ENCODE assay signal across 9 mouse cellular contexts in the genomic region with DNA sequence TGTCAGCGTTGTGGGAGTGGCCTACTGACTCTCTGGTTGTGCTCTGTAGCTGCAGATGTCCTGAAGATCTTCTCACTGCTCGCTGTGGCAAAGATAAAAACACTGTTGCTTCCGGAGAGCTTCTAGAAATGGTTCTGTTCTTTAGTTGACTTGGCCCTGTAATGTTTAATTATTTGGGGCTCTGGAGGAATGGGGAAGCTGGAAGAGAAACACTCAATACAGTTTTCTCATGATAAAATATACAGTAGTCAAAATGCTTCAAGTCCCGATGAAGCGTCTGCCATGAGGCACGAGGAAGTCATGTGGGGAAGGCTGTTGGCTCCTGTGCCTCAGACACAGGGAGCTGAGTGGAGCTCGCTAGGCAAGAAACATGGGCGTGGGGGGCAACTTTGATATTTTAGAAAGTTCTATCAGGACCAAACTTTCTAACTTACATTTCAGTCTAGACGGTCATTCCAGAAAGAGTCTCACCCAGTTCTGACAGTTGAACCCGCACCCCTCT. TPM values are rescaled to one million over a fixed set of nuclear protein-coding genes. Genes with fewer than 3 reads are reported as not detected.
DNase-seq lines count a peak whose midpoint lies in the region; ATAC-seq and TF ChIP-seq lines count a peak whose summit lies in the region.
"Had no signal": no experiment of that assay in that cellular context is flagged by ENCODE, and none has a peak within 500 bp of the region (broad histone marks: within the 10 kb centered on the region; RNA-seq: fewer than 3 reads in every experiment).

No protein-coding gene starts in this region.

- no peak overlapping the region for H3K4me2 ChIP-seq in hindbrain, postnatal 0 days (ENCODE audit: low read depth, low read length)
- H3K4me2 ChIP-seq in hindbrain, embryonic 16.5 days (ENCODE audit: low read length), result no peak overlapping the region
- peak overlapping the region; percentile 53 for H3K4me2 ChIP-seq in heart, embryonic 16.5 days (ENCODE audit: low read depth, low read length)
- H3K4me2 ChIP-seq: hindbrain, embryonic 15.5 days had no signal

- H3K27ac ChIP-seq in hindbrain, postnatal 0 days, result peak overlapping the region; percentile 52; the same call in 1 of the 2 replicates
- H3K27ac ChIP-seq in hindbrain, embryonic 16.5 days (ENCODE audit: low read depth, low read length), result no peak overlapping the region
- peak overlapping the region; percentile 78 for H3K27ac ChIP-seq in heart, embryonic 16.5 days (ENCODE audit: low read length)
- peak overlapping the region; percentile 39 for H3K27ac ChIP-seq in macrophage
- H3K27ac ChIP-seq: hindbrain, embryonic 15.5 days had no signal

- H3K4me1 ChIP-seq in hindbrain, postnatal 0 days (ENCODE audit: insufficient read depth, low read length), result 0 out of 2 replicates have a peak, but pooled peaks cover 3% of the 10 kb centered on the region
- H3K4me1 ChIP-seq in hindbrain, embryonic 16.5 days (ENCODE audit: control insufficient read depth, insufficient read depth, low read depth, low read length), result peaks cover 6% of the 10 kb centered on the region
- peaks cover 29% of the 10 kb centered on the region for H3K4me1 ChIP-seq in heart, embryonic 16.5 days (ENCODE audit: control insufficient read depth, insufficient read depth, low read length)

- intact Hi-C loops in left cerebral cortex, postnatal 36 days (cut with DNase I), result no loop called here

- no peak for ATAC-seq in hindbrain, postnatal 0 days
- no peak for ATAC-seq in hindbrain, embryonic 16.5 days
- ATAC-seq in heart, embryonic 16.5 days (replicated peaks; ENCODE audit: extremely low read depth, insufficient read depth, low FRiP score), result peak; percentile 71

- WGBS in hindbrain, postnatal 0 days, result 68% methylated on average over 10 of the region's 10 CpGs
- 70% methylated on average over 10 of the region's 10 CpGs for WGBS in hindbrain, embryonic 16.5 days
- WGBS in heart, embryonic 16.5 days, result 35% methylated on average over 10 of the region's 10 CpGs
- 54% methylated on average over 10 of the region's 10 CpGs for WGBS in macrophage (ENCODE audit: missing documents)

- H3K79me2 ChIP-seq in macrophage (ENCODE audit: inconsistent target), result peaks cover 37% of the 10 kb centered on the region; the same call in 1 of the 2 replicates

- H3K4me3 ChIP-seq in hindbrain, postnatal 0 days (ENCODE audit: low read length), result no peak overlapping the region
- H3K4me3 ChIP-seq in hindbrain, embryonic 16.5 days (ENCODE audit: low read length), result no peak overlapping the region
- no peak overlapping the region for H3K4me3 ChIP-seq in heart, embryonic 16.5 days (ENCODE audit: low read length)
- H3K4me3 ChIP-seq in macrophage (ENCODE audit: inconsistent target), result no peak overlapping the region
- H3K4me3 ChIP-seq: hindbrain, embryonic 15.5 days had no signal

- no peak overlapping the region for H3K9ac ChIP-seq in hindbrain, postnatal 0 days (replicated peaks; ENCODE audit: low read length)
- no peak overlapping the region for H3K9ac ChIP-seq in hindbrain, embryonic 16.5 days (ENCODE audit: low read depth, low read length)
- H3K9ac ChIP-seq in heart, embryonic 16.5 days (ENCODE audit: low read length), result peak overlapping the region; percentile 55
- H3K9ac ChIP-seq: hindbrain, embryonic 15.5 days had no signal

- DNase-seq in hindbrain, postnatal 0 days (ENCODE audit: low spot score), result peak; percentile 55
- peak; percentile 65 for DNase-seq in c-Kit-positive CD71-positive TER-119-negative erythroid progenitor cells, embryonic 14.5 days (ENCODE audit: low read depth)
- no peak for DNase-seq in left cerebral cortex, postnatal 36 days (ENCODE audit: low spot score in 2 of 2)
- DNase-seq in ovary, postnatal 14 days (ENCODE audit: low spot score), result no peak
- no peak for DNase-seq in testis, postnatal 14 days (ENCODE audit: low spot score)

- no peak for TF ChIP-seq CTCF in hindbrain, postnatal 0 days (IDR thresholded peaks at IDR 0.05; ENCODE audit: low read depth)

- H3K9me3 ChIP-seq in hindbrain, postnatal 0 days (ENCODE audit: low read length), result no peaks in the 10 kb centered on the region
- H3K9me3 ChIP-seq in hindbrain, embryonic 16.5 days (ENCODE audit: control insufficient read depth, low read length), result no peaks in the 10 kb centered on the region
- H3K9me3 ChIP-seq in heart, embryonic 16.5 days (replicated peaks; ENCODE audit: control insufficient read depth, low read length), result no peaks in the 10 kb centered on the region
- H3K9me3 ChIP-seq: hindbrain, embryonic 15.5 days had no signal

- H3K27me3 ChIP-seq in hindbrain, postnatal 0 days (ENCODE audit: insufficient read depth, low read length), result no peaks in the 10 kb centered on the region
- no peaks in the 10 kb centered on the region for H3K27me3 ChIP-seq in hindbrain, embryonic 16.5 days (replicated peaks; ENCODE audit: control insufficient read depth, insufficient read depth, low read length)
- H3K27me3 ChIP-seq in heart, embryonic 16.5 days (ENCODE audit: control insufficient read depth, insufficient read depth, low read length), result no peaks in the 10 kb centered on the region
- H3K27me3 ChIP-seq: hindbrain, embryonic 15.5 days had no signal

- no peaks in the 10 kb centered on the region for H3K36me3 ChIP-seq in hindbrain, postnatal 0 days (ENCODE audit: insufficient read depth, low read length)
- no peaks in the 10 kb centered on the region for H3K36me3 ChIP-seq in hindbrain, embryonic 16.5 days (ENCODE audit: control insufficient read depth, insufficient read depth, low read length)
- H3K36me3 ChIP-seq in heart, embryonic 16.5 days (ENCODE audit: control insufficient read depth, insufficient read depth), result 0 out of 2 replicates have a peak, but pooled peaks cover 3% of the 10 kb centered on the region
- no peaks in the 10 kb centered on the region for H3K36me3 ChIP-seq in macrophage (ENCODE audit: inconsistent target)
- H3K36me3 ChIP-seq: hindbrain, embryonic 15.5 days had no signal

RNA-seq across cellular contexts. Expression of a gene that starts 49.8 kb away (rescaled TPM):
- 22.1 and 31.2 TPM in 2 replicates for total RNA-seq in hindbrain, postnatal 0 days (2014; rRNA removed)
- polyA plus RNA-seq in hindbrain, postnatal 0 days (2015; fragmentation: Nextera tagmentation; extraction: Ambion mirVana), result 16.2 and 16.8 TPM in 2 replicates
- 15.0 and 21.7 TPM in 2 replicates for polyA plus RNA-seq in hindbrain, embryonic 16.5 days (2015; fragmentation: Nextera tagmentation; extraction: Ambion mirVana)
- polyA plus RNA-seq in heart, embryonic 16.5 days (2015; fragmentation: Nextera tagmentation; extraction: Ambion mirVana), result 0.55 and 0.81 TPM in 2 replicates
- not detected for total RNA-seq in macrophage (2018; cell fraction: chromatin; rRNA removed)
- total RNA-seq in macrophage (2018; cell fraction: cytosol; rRNA removed), result not detected
- total RNA-seq in macrophage (2018; cell fraction: nucleus; rRNA removed), result not detected
- not detected in 3 replicates for polyA plus RNA-seq in macrophage (2018)
- total RNA-seq in left cerebral cortex, postnatal 36 days (2021), result 1 to 10 TPM; 5.9 to 9.8 TPM

RNA-seq across cellular contexts. Expression of a gene that starts 50.3 kb away (rescaled TPM):
- total RNA-seq in hindbrain, postnatal 0 days (2014; rRNA removed), result 20.4 and 22.3 TPM in 2 replicates
- 40.8 and 42.5 TPM in 2 replicates for polyA plus RNA-seq in hindbrain, postnatal 0 days (2015; fragmentation: Nextera tagmentation; extraction: Ambion mirVana)
- polyA plus RNA-seq in hindbrain, embryonic 16.5 days (2015; fragmentation: Nextera tagmentation; extraction: Ambion mirVana), result 28.1 and 28.9 TPM in 2 replicates
- polyA plus RNA-seq in heart, embryonic 16.5 days (2015; fragmentation: Nextera tagmentation; extraction: Ambion mirVana), result 47.2 and 53.3 TPM in 2 replicates
- 10 to 100 TPM in 23 of 26 experiments, 1 to 10 TPM in 3; 7.2 to 37.6 (median 16.3) TPM for total RNA-seq in macrophage (2018; cell fraction: chromatin; rRNA removed)
- total RNA-seq in macrophage (2018; cell fraction: cytosol; rRNA removed), result 10 to 100 TPM; 12.0 to 23.6 (median 18.2) TPM
- 10 to 100 TPM in 21 of 26 experiments, 1 to 10 TPM in 5; 8.0 to 21.3 (median 12.3) TPM for total RNA-seq in macrophage (2018; cell fraction: nucleus; rRNA removed)
- 17.4 to 24.0 TPM (median 22.1 TPM) in 3 replicates for polyA plus RNA-seq in macrophage (2018)
- 10 to 100 TPM; 12.3 TPM for total RNA-seq in left cerebral cortex, postnatal 36 days (2021)

Comparison
In these comparisons a context has a peak if more than half of its experiments do, and no peak if none do; other contexts are left out.
1. DNase-seq: peak in hindbrain, postnatal 0 days (single experiment) and c-Kit-positive CD71-positive TER-119-negative erythroid progenitor cells, embryonic 14.5 days (single experiment); none in left cerebral cortex, postnatal 36 days (0 of 2), ovary, postnatal 14 days (single experiment) and testis, postnatal 14 days (single experiment).